Mouse (Mus musculus) urinary bladder, adult 2 months (tissue): ENCODE measurements around the gene Rgs16. TPM values are rescaled to one million over a fixed set of nuclear protein-coding genes. Genes with fewer than 3 reads are reported as not detected.

Source experiments
- DNase-seq: peaks from one replicate; pipeline ENCODE4 v3.0.0; 2022; ENCODE audit warnings: low spot score
- polyA plus RNA-seq: library from polyadenylated mRNA; depleted of rRNA; stranded (reverse); fragments of >200 nt; gene quantifications from 2 replicates; pipeline ENCODE4 v1.2.3, GENCODE M21; 2012

Rgs16 gene
- polyA plus RNA-seq, 1 experiment: 2.5 TPM

- no peak for DNase-seq
Observed at GRCm38 (mm10) chr1:153721565-153722310, 18.4 kb upstream of the Rgs16 start.

DNA sequence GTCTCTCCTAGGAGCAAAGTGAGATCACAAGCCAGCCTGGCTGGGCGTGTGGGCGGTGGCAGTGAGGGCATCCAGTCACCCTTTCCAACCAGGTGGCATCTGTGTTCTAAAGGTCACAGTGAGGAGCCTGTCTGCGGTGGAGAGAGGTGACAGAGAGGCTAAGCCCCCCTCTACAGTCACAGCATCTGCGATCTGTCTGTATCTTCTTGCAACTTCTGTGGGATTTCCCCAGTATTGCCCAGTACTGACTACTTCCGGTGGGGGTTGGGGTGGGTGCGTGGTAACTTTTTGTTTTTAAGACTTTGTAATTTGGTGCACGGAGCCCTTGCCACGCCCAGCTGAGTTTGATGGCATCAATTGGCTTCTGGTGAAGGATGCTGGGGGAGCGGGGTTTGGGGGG is 16.7 kb upstream of the Rgs16 start:
- DNase-seq: no peak

GRCm38 (mm10) chr1:153726636-153727035 is 13.5 kb upstream of the Rgs16 start:
- no peak for DNase-seq

GRCm38 (mm10) chr1:153729806-153730205 is 10.3 kb upstream of the Rgs16 start:
- no peak for DNase-seq

GRCm38 (mm10) chr1:153730671-153731070 is 9.5 kb upstream of the Rgs16 start:
- no peak for DNase-seq

DNA sequence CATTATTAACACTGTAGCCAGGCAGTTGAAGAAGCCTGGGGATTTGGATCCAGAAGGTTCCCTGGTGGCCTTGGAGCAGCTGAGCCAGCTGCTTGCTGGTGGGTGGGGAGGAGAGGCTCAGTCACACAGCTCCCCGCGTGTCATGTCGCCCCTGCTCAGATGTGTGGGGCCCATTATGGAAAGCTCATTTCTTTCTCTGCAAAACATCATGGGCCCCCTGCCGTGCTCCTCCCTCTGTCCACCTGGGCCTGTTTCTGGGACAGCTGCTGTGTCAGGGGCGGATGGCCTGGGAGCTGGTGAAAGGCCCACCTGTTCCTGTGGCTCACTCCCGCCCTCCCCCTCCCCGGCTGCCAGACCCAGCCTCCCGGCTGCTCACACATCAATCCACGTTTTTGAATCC is 7.0 kb upstream of the Rgs16 start:
- DNase-seq: no peak

DNA sequence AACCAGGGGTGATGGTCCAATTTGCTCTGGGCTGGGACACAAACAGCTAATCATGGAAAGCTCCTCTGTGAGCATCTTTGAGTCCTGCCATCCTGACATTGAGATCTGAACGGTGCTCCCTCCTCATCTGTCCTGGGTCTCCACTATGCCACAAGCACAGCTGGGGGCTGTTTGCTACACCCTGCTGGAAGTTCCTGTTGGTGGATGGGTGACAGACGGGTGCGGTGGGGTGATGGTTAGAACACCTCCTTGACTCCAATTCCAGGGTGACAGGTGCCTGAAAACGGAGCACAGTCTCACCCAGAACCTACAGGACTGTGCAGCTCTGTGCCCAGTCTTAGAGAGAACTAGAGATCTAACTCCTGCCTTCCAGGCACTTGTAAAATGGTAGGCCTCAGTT is 5.3 kb upstream of the Rgs16 start:
- DNase-seq: no peak

- DNase-seq: no peak
Observed at GRCm38 (mm10) chr1:153736096-153736495, 4.1 kb upstream of the Rgs16 start.

- no peak for DNase-seq
Observed at GRCm38 (mm10) chr1:153737101-153738085, 2.8 kb upstream of the Rgs16 start.

DNA sequence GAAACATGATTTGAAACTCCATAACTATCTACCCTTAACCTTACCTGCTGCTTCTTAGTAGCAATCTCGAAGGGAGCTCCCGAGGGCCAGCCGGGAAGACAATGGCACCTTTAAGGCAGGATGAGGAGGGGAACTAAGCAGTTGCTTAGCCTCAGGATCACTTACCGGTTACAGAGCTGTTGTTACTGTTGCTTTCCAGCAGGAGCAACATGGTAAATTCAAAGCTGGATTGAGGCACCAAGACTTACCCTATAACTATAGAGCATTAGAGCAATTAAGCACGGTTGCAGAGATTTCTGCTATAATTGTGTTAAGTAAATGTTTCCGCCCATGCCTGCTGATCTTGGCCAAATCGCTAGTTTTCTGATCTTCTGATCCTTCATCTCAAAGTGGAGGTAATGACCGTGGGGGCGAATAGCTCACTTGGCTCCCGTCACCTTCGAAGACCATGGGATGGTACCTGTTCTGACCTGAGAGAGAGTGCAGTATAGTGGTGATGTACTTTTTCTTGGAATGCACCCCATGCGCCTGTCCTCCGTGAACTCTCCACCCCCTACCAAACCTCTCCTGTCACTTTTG is 623 bp upstream of the Rgs16 start:
- DNase-seq: no peak

GRCm38 (mm10) chr1:153740775-153741400 is 739 bp downstream of the Rgs16 start:
- no peak for DNase-seq

DNA sequence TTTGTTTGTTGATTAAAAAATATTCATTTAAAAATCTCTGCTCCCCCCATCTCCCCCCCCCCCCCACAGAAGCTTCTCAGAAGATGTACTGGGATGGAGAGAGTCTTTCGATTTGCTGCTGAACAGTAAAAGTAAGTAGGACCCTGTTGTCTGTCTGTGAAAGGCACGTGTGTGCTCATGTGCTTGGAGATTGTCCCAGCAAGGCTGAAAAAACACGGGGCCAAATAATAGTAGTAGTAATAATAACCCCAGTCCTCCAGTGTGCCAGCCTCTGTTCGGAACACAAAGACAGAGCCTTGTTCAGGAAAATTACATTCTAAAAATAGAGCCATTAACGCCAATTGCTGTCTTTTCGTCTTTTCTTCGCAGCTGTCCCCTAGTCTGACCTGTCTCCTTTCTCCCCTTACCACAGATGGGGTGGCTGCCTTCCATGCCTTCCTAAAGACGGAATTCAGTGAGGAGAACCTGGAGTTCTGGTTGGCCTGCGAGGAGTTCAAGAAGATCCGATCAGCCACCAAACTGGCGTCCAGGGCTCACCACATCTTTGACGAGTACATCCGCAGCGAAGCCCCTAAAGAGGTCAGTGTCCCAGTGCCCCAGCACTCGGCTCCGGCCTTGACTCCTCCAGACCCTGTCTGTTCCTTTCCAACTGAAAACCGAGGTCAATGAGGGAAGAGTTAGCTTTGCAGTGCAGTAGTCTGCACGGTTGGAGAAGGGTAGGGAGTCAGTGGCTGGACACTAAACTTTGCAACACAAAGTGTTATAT is 1.6 kb downstream of the Rgs16 start:
- DNase-seq: no peak

- peak; percentile 59 for DNase-seq
Observed at GRCm38 (mm10) chr1:153742374-153743155, 2.4 kb downstream of the Rgs16 start.

- no peak for DNase-seq
Observed at GRCm38 (mm10) chr1:153746119-153746670, 6.0 kb downstream of the Rgs16 start.

DNA sequence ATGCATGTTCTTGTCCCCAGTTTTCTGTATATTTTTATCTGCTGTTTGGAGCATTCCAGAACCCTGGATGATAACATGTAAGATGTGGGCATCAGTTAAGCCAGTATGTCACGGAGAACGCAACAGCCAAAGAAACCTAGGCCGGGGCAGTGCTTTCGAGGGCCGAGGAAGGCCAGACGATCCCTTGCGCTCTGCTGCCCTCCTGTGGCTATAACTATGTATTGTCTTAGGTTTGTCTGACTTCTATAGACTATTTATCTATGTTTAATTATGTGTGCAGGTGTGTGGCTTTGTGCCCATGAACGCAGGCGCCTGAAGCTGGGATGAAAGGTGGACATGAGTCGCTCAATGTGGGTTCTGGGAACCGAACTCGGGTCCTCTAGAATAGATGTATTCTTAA is 6.6 kb downstream of the Rgs16 start:
- DNase-seq: no peak

DNA sequence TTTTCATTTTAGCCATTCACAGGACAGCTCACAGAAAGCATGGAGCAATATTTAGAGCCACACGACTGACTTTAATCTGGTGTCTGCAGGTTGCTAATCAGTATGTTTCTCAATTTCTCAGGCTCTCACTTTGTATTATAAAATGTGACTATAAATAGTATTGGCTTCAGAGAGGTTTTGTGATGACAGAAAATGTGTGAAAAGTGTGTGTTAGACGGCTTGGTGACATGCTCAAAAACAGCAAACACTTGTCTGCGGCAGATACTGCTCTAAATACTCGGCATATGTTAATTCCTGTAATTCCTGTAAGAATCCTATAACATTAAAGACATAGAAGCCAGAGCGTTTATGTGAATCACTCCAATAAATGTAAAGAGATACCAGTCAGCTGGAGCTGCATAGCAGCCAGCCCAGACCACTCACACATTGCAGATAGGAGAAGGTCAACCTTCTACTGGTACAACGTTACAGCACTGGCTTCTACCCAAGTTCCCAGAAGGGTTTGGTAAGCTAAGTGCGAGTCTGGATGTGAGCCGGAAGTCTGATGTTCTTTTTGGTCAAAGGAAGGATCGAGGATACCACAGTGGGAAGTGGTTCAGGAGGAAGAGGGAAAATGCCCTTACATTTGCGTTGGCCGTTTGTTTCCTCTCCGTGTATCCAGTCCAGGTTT is 7.8 kb downstream of the Rgs16 start:
- DNase-seq: no peak

DNA sequence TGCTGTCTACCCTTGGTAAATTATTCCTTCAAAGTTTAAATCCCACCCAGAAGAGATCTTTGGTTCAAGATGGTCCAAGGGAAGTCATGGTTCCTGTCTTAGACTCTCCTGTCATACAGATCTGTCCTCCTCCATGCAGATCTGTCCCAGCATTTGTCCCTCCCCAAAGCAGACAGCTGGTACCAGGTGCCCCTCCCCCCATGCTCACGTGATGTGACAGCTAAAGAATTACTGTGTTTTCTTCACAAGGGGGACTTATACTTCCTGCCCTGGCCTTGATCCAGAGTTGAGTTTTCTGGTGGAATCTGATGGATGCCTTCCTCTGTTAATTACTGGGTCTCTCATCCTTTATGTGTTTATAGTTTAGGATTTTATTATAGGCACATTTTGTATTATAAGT is 8.4 kb downstream of the Rgs16 start:
- no peak for DNase-seq

DNA sequence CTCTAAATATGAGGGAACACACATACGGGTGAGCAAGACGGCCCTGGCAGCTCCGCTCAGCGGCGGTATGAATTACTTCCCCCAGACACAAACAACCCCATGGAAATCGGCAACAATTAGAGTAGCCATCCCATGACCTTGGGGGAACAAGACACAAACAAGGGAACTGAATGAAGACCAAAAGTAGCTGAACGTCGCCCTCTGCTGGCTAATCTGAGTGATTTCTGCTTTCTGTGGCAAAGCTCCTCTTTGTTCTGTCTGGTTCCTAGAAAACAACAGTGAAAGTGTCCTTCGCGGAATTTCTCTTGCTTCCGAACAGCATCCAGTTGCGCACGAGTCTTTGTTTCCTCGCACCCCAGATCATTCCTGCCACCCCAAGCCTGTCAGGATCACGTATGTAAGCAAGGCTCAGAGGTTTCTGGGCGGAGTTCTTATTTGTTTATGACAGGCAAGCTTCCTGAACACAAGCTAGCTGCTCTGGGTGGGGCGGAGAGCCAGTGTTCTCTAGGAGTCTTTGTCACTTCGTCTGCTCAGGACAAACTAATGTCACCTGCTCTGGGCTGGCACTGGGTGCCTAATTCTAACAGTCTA is 9.2 kb downstream of the Rgs16 start, which contains the start of gene Rnasel:
TSS of gene Rnasel (plus strand) at position 216 of the 591 bp plus-strand sequence.
- DNase-seq: no peak

- no peak for DNase-seq
Observed at GRCm38 (mm10) chr1:153750054-153750453, 9.9 kb downstream of the Rgs16 start.
